Mouse (Mus musculus): ENCODE data around the gene R3hdml. TPM values are rescaled to one million over a fixed set of nuclear protein-coding genes. Genes with fewer than 3 reads are reported as not detected.

The R3hdml gene
- polyA plus RNA-seq, 1 experiment from 2014 or later, result not detected

- Histone ChIP-seq H3K4me3 (no peak overlapping the region), H3K27ac (no peak overlapping the region), H3K36me3 (peaks cover 10% of the 10 kb centered on the region), H3K27me3 (ENCODE audit: insufficient read depth, poor library complexity, severe bottlenecking) (peaks cover 16% of the 10 kb centered on the region), H3K4me1 (replicated peaks) (peaks cover 17% of the 10 kb centered on the region; the same call in 1 of the 2 replicates), H3K9me3 (no peaks in the 10 kb centered on the region)
- DNase-seq (ENCODE audit: low spot score), result no peak
- WGBS, result 79% methylated on average over 11 of the region's 11 CpGs
These were observed 29.3 kb upstream of the R3hdml start for GRCm38 (mm10) chr2:163462801-163463200.

GRCm38 (mm10) chr2:163463251-163463769 is 28.8 kb upstream of the R3hdml start:
- no peak overlapping the region for H3K27ac ChIP-seq
- no peaks in the 10 kb centered on the region for H3K9me3 ChIP-seq
- peaks cover 15% of the 10 kb centered on the region for H3K36me3 ChIP-seq
- DNase-seq (ENCODE audit: low spot score), result no peak
- H3K4me1 ChIP-seq (replicated peaks), result peaks cover 17% of the 10 kb centered on the region; the same call in 1 of the 2 replicates
- 69% methylated on average over 10 of the region's 10 CpGs for WGBS
- no peak overlapping the region for H3K4me3 ChIP-seq
- H3K27me3 ChIP-seq (ENCODE audit: insufficient read depth, poor library complexity, severe bottlenecking), result peaks cover 11% of the 10 kb centered on the region

GRCm38 (mm10) chr2:163463998-163464397 is 28.1 kb upstream of the R3hdml start:
- Histone ChIP-seq H3K4me3 (no peak overlapping the region), H3K27me3 (ENCODE audit: insufficient read depth, poor library complexity, severe bottlenecking) (peaks cover 5% of the 10 kb centered on the region), H3K36me3 (peaks cover 22% of the 10 kb centered on the region), H3K27ac (no peak overlapping the region), H3K4me1 (replicated peaks) (peaks cover 14% of the 10 kb centered on the region; the same call in 1 of the 2 replicates), H3K9me3 (no peaks in the 10 kb centered on the region)
- DNase-seq (ENCODE audit: low spot score), result no peak
- 74% methylated on average over 4 of the region's 4 CpGs for WGBS

DNA sequence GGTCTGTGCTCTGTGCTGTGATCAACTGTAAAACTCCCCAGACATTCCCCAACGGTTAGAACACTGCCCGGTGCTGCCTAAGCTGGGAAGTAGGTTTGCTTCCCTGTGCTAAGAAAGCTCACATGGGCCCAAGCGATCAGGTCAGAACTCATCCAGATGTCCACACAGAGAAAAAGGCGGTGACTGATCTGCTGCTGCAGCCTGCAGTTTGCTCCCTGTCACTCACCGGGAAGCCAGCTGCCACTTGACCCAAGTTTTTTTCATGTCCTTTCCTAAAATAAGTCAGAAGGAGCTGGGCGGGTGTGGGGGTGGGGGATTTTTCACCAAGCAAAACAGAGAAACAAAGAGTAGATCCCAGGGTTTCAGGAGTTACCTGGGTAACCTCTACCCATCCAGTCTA is 27.6 kb upstream of the R3hdml start:
- Histone ChIP-seq H3K4me1 (replicated peaks) (0 out of 2 replicates have a peak, but pooled peaks cover 10% of the 10 kb centered on the region), H3K9me3 (no peaks in the 10 kb centered on the region), H3K36me3 (peaks cover 28% of the 10 kb centered on the region), H3K27ac (no peak overlapping the region), H3K27me3 (ENCODE audit: insufficient read depth, poor library complexity, severe bottlenecking) (no peaks in the 10 kb centered on the region; the same call in 1 of the 2 replicates), H3K4me3 (no peak overlapping the region)
- no peak for DNase-seq (ENCODE audit: low spot score)
- 69% methylated on average over 6 of the region's 6 CpGs for WGBS

DNA sequence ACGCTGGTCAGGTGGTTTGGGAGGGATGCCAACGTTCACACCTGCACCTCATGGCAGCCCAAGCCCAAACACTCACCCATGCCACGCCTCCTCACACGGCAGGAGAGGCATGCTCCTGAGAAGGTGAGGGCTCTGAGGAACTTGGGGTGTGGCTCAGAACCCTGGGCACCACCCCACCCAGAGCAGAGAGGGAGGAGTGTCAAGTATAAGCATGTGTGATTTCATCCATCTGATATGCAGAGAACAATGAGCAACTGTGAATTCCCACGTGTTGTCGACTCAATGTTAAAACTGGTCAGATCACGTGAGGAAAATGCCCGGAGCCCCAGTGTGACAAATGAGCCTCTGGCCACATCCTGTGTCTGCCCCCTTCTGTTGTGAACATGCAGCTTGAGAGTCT is 25.3 kb upstream of the R3hdml start:
- 86% methylated on average over 8 of the region's 8 CpGs for WGBS
- no peaks in the 10 kb centered on the region for H3K27me3 ChIP-seq (ENCODE audit: insufficient read depth, poor library complexity, severe bottlenecking)
- H3K4me3 ChIP-seq, result no peak overlapping the region
- H3K4me1 ChIP-seq (replicated peaks), result peaks cover 18% of the 10 kb centered on the region
- H3K9me3 ChIP-seq, result no peaks in the 10 kb centered on the region
- no peak overlapping the region for H3K27ac ChIP-seq
- peaks cover 32% of the 10 kb centered on the region for H3K36me3 ChIP-seq
- DNase-seq (ENCODE audit: low spot score), result no peak

GRCm38 (mm10) chr2:163467585-163467984 is 24.5 kb upstream of the R3hdml start:
- Histone ChIP-seq H3K27me3 (ENCODE audit: insufficient read depth, poor library complexity, severe bottlenecking) (no peaks in the 10 kb centered on the region), H3K36me3 (peaks cover 32% of the 10 kb centered on the region), H3K9me3 (no peaks in the 10 kb centered on the region), H3K4me3 (no peak overlapping the region), H3K4me1 (replicated peaks) (peaks cover 25% of the 10 kb centered on the region), H3K27ac (no peak overlapping the region)
- WGBS, result 90% methylated on average over 6 of the region's 6 CpGs
- DNase-seq (ENCODE audit: low spot score), result no peak

DNA sequence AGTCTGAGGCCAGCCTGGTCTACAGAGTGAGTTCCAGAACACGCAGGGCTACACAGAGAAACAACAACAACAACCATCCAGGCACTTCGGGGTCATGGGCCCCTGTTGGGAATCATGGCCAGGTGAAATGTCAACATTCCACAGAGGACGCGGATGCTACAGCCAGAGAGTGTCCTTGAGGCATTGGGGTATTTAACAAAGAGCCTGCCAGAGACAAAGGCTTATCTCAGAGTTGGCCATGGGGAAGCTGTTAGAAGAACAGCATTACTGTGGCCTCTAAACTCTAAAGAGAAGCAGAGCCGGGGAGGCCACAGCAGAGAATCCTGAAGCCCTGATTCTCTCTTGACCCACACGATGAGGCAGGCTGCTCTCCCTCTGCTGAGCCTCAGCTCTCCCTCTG is 23.3 kb upstream of the R3hdml start:
- Histone ChIP-seq H3K27me3 (ENCODE audit: insufficient read depth, poor library complexity, severe bottlenecking) (no peaks in the 10 kb centered on the region), H3K4me1 (replicated peaks) (peaks cover 23% of the 10 kb centered on the region), H3K9me3 (no peaks in the 10 kb centered on the region), H3K27ac (no peak overlapping the region), H3K36me3 (peaks cover 32% of the 10 kb centered on the region), H3K4me3 (no peak overlapping the region)
- DNase-seq (ENCODE audit: low spot score), result no peak
- 92% methylated on average over 6 of the region's 6 CpGs for WGBS

GRCm38 (mm10) chr2:163469711-163470110 is 22.4 kb upstream of the R3hdml start:
- DNase-seq (ENCODE audit: low spot score), result no peak
- Histone ChIP-seq H3K27me3 (ENCODE audit: insufficient read depth, poor library complexity, severe bottlenecking) (no peaks in the 10 kb centered on the region), H3K4me1 (replicated peaks) (peaks cover 18% of the 10 kb centered on the region), H3K9me3 (no peaks in the 10 kb centered on the region), H3K4me3 (no peak overlapping the region), H3K36me3 (peaks cover 32% of the 10 kb centered on the region), H3K27ac (no peak overlapping the region)
- WGBS, result 95% methylated on average over 15 of the region's 15 CpGs

- H3K36me3 ChIP-seq, result peaks cover 32% of the 10 kb centered on the region
- no peak for DNase-seq (ENCODE audit: low spot score)
- H3K27ac ChIP-seq, result no peak overlapping the region
- peak overlapping the region; percentile 90 for H3K4me3 ChIP-seq
- WGBS, result 76% methylated on average over 3 of the region's 3 CpGs
- peaks cover 16% of the 10 kb centered on the region for H3K4me1 ChIP-seq (replicated peaks)
- H3K9me3 ChIP-seq, result no peaks in the 10 kb centered on the region
- H3K27me3 ChIP-seq (ENCODE audit: insufficient read depth, poor library complexity, severe bottlenecking), result no peaks in the 10 kb centered on the region
These were observed 21.0 kb upstream of the R3hdml start for GRCm38 (mm10) chr2:163471136-163471535.

DNA sequence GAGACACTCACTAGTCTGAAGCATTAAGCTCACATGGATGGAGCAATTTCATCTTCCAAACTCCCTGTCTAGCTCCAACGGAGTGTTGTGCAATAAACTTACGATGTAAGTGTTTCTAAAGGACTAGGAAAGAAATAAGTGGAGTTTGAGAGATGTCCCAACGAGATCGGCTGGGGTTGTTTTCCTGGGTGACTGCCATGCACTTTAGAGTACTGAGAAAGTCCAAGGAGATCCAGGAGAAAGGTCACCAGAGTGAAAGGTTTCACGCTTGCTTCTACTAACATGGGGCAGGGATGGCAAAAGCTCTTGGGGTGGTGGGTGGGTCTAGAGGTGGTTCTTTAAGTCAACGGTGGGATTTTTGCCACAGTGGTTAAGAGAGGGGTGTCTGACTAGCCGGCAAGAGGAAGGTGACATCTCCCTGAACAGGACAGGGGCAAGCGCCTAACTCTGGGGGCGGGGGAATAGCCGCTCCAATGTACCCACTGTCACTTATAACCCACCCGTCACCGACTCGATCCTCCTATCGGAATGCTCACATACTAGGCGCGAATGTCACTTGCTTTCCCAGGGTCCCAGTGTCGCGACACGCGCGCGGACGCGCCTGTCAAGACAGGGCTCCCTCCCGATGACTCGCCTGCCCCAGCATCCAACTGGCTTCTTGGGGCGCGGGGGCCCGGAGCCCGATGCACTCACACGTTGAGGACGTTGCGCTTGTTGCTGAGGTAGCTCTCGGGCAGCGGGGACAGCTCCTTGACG is 20.2 kb upstream of the R3hdml start:
- Histone ChIP-seq H3K36me3 (peaks cover 27% of the 10 kb centered on the region), H3K4me3 (peak overlapping the region; percentile 90), H3K9me3 (no peaks in the 10 kb centered on the region), H3K27ac (peak overlapping the region; percentile 93), H3K4me1 (replicated peaks) (peaks cover 16% of the 10 kb centered on the region), H3K27me3 (ENCODE audit: insufficient read depth, poor library complexity, severe bottlenecking) (no peaks in the 10 kb centered on the region)
- WGBS, result 5% methylated on average over 36 of the region's 36 CpGs
- no peak for DNase-seq (ENCODE audit: low spot score)

- peak within 1 kb of the TSS; percentile 93 for H3K27ac ChIP-seq
- no peaks in the 10 kb centered on the region for H3K9me3 ChIP-seq
- under 1% methylated on average over 30 of the region's 30 CpGs for WGBS
- peaks cover 16% of the 10 kb centered on the region for H3K4me1 ChIP-seq (replicated peaks)
- no peaks in the 10 kb centered on the region for H3K27me3 ChIP-seq (ENCODE audit: insufficient read depth, poor library complexity, severe bottlenecking)
- DNase-seq (ENCODE audit: low spot score), result peak; percentile 96
- H3K4me3 ChIP-seq, result peak within 1 kb of the TSS; percentile 90
- peaks cover 25% of the 10 kb centered on the region for H3K36me3 ChIP-seq
These were observed 19.7 kb upstream of the R3hdml start, which contains the start of gene Fitm2 for GRCm38 (mm10) chr2:163472466-163472851. TSS of gene Fitm2 (minus strand) at chr2:163472629.

DNA sequence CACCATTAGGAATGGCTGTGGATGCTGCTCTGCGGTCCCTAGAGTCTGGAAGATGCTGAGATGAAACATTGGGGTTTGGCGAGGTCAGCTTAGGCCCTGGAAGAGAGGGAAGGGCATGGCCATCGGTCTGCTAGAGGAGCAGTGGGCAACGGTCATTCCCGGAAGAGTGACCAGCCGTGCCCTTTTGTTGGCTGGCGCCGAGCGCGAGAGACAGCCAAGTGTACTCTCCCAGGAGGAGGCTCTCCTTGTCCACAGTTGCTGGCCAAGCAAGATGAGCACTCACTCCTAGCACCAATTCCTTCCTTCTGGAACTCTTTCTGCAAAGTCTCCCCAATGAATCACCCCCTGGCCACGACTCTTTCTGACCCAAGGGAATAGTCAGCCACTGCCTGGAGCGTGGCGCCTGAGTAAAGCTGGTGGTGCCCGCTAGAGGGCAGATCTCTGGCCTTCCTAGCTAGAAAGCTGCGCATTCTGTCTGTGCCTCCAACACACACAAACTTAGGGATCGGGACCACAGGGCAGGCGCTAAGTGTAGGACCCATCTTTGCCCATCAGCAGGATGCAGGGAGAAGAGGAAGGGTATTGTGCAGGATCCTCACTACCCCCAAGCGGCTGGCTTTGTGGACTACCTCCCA is 11.8 kb upstream of the R3hdml start:
- 50% methylated on average over 18 of the region's 18 CpGs for WGBS
- Histone ChIP-seq H3K4me1 (replicated peaks) (peaks cover 20% of the 10 kb centered on the region), H3K9me3 (no peaks in the 10 kb centered on the region), H3K36me3 (no peaks in the 10 kb centered on the region), H3K27ac (no peak overlapping the region), H3K27me3 (ENCODE audit: insufficient read depth, poor library complexity, severe bottlenecking) (peaks cover 29% of the 10 kb centered on the region), H3K4me3 (no peak overlapping the region)
- peak; percentile 26 for DNase-seq (ENCODE audit: low spot score)

GRCm38 (mm10) chr2:163481539-163482029 is 10.5 kb upstream of the R3hdml start:
- Histone ChIP-seq H3K27me3 (ENCODE audit: insufficient read depth, poor library complexity, severe bottlenecking) (peaks cover 29% of the 10 kb centered on the region), H3K4me3 (peak overlapping the region; percentile 49), H3K36me3 (no peaks in the 10 kb centered on the region), H3K4me1 (replicated peaks) (peaks cover 20% of the 10 kb centered on the region), H3K27ac (peak overlapping the region; percentile 26; the same call in 1 of the 2 replicates), H3K9me3 (no peaks in the 10 kb centered on the region)
- 1% methylated on average over 21 of the region's 21 CpGs for WGBS
- DNase-seq (ENCODE audit: low spot score), result peak; percentile 54

Data from hindbrain, embryonic 10.5 days (tissue).